Mouse (Mus musculus): ENCODE results near the gene Fuz. TPM values are rescaled to one million over a fixed set of nuclear protein-coding genes. Genes with fewer than 3 reads are reported as not detected.

Gene Fuz
- polyA plus RNA-seq, 1 experiment from 2014 or later, result 13.2 TPM

- H3K4me1 ChIP-seq (ENCODE audit: control insufficient read depth, insufficient read depth, low read length), result peaks cover 4% of the 10 kb centered on the region; the same call in 1 of the 2 replicates
- H3K4me3 ChIP-seq (ENCODE audit: low read depth, low read length), result no peak overlapping the region
- H3K4me2 ChIP-seq (ENCODE audit: low read depth, low read length), result no peak overlapping the region
- no peak overlapping the region for H3K9ac ChIP-seq (replicated peaks; ENCODE audit: low read length)
- no peaks in the 10 kb centered on the region for H3K9me3 ChIP-seq (replicated peaks; ENCODE audit: control insufficient read depth, low read length)
- H3K36me3 ChIP-seq (replicated peaks; ENCODE audit: control insufficient read depth, insufficient read depth, low read depth, low read length), result no peaks in the 10 kb centered on the region; the same call in 1 of the 2 replicates
- H3K27ac ChIP-seq (replicated peaks; ENCODE audit: low read depth, low read length), result no peak overlapping the region
- ATAC-seq (replicated peaks; ENCODE audit: insufficient number of reproducible peaks, low FRiP score, low TSS enrichment, low read depth) (no peak), DNase-seq (ENCODE audit: low spot score) (no peak)
- WGBS, result 83% methylated on average over 3 of the region's 3 CpGs
- H3K27me3 ChIP-seq (ENCODE audit: control insufficient read depth, insufficient read depth, low read length), result no peaks in the 10 kb centered on the region
Observed at GRCm38 (mm10) chr7:44894175-44894574, 1.7 kb upstream of the Fuz start.

DNA sequence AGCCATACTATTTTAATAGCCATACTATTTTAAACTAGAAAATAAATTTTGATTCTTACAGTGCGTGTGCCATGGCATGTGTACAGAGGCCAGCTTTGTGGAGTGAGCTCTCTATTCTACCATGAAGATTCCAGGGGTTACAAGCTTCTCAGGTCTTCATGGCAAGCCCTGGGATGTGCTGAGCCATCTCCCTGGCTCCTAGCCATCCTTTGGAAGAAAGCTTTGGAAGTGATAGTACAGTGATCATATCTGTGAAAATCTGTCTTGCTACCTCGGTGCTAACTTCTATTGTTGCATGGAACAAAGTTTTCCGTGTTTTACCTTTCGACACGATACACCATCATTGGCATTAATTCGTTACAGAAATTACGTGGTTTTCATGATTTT, 680 bp upstream of the Fuz start:
- Histone ChIP-seq H3K4me2 (ENCODE audit: low read depth, low read length) (peak overlapping the region; percentile 8; the same call in 1 of the 2 replicates), H3K27me3 (ENCODE audit: control insufficient read depth, insufficient read depth, low read length) (no peaks in the 10 kb centered on the region), H3K36me3 (replicated peaks; ENCODE audit: control insufficient read depth, insufficient read depth, low read depth, low read length) (no peaks in the 10 kb centered on the region; the same call in 1 of the 2 replicates), H3K27ac (replicated peaks; ENCODE audit: low read depth, low read length) (no peak overlapping the region), H3K4me3 (ENCODE audit: low read depth, low read length) (no peak overlapping the region), H3K9ac (replicated peaks; ENCODE audit: low read length) (no peak overlapping the region), H3K9me3 (replicated peaks; ENCODE audit: control insufficient read depth, low read length) (no peaks in the 10 kb centered on the region), H3K4me1 (ENCODE audit: control insufficient read depth, insufficient read depth, low read length) (peaks cover 4% of the 10 kb centered on the region; the same call in 1 of the 2 replicates)
- ATAC-seq (replicated peaks; ENCODE audit: insufficient number of reproducible peaks, low FRiP score, low TSS enrichment, low read depth) (no peak), DNase-seq (ENCODE audit: low spot score) (no peak)
- whole genome bisulfite sequencing, result 69% methylated on average over 7 of the region's 7 CpGs

DNA sequence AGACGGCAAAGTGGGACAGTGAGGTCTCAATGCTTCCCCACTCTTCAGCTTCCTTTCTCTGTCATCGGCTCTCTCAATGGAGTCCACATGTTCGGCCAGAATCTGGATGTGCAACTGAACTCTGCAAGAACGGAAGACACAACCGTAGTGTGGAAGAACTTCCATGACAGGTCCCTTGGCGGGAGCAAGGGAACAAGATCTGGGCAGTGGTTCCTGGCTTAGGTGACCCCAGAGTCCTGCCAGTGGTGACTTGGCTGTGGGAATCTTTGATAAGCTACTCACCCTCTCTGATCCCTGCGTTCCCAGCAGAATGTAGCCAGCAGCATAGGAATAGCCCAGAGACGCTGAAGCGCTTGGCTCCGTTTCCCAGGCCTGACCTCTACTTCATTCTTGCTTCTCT, 620 bp downstream of the Fuz start:
- Histone ChIP-seq H3K4me2 (ENCODE audit: low read depth, low read length) (peak overlapping the region; percentile 59), H3K9me3 (replicated peaks; ENCODE audit: control insufficient read depth, low read length) (no peaks in the 10 kb centered on the region), H3K36me3 (replicated peaks; ENCODE audit: control insufficient read depth, insufficient read depth, low read depth, low read length) (no peaks in the 10 kb centered on the region; the same call in 1 of the 2 replicates), H3K27ac (replicated peaks; ENCODE audit: low read depth, low read length) (0 out of 2 replicates have a peak overlapping the region, but pooled peaks have one; percentile 63), H3K4me1 (ENCODE audit: control insufficient read depth, insufficient read depth, low read length) (peaks cover 4% of the 10 kb centered on the region; the same call in 1 of the 2 replicates), H3K9ac (replicated peaks; ENCODE audit: low read length) (peak overlapping the region; percentile 72), H3K4me3 (ENCODE audit: low read depth, low read length) (peak overlapping the region; percentile 38), H3K27me3 (ENCODE audit: control insufficient read depth, insufficient read depth, low read length) (no peaks in the 10 kb centered on the region)
- DNase-seq (ENCODE audit: low spot score) (peak; percentile 17), ATAC-seq (replicated peaks; ENCODE audit: insufficient number of reproducible peaks, low FRiP score, low TSS enrichment, low read depth) (no peak)
- 37% methylated on average over 10 of the region's 10 CpGs for WGBS

DNA sequence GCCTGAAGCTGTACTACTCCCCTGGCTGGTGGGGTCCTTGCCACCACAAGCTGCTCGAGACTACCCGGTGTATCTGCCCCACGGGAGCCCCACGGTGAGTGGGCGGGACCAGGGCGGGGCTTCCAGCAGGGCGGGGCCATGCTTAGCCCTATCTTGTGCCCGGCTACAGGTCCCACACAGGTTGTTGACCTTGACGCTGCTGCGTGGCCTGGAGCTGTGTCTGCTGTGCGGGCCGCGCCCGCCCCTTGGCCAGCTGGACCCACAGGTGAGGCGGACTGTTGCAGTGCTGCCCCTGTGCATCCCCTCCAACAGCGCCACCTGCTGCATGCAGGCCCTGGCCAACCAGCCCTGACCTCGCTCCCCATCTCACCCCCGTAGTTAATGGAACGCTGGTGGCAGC, 2.7 kb downstream of the Fuz start:
- peaks cover 4% of the 10 kb centered on the region; the same call in 1 of the 2 replicates for H3K4me1 ChIP-seq (ENCODE audit: control insufficient read depth, insufficient read depth, low read length)
- H3K9me3 ChIP-seq (replicated peaks; ENCODE audit: control insufficient read depth, low read length), result no peaks in the 10 kb centered on the region
- DNase-seq (ENCODE audit: low spot score) (no peak), ATAC-seq (replicated peaks; ENCODE audit: insufficient number of reproducible peaks, low FRiP score, low TSS enrichment, low read depth) (no peak)
- no peaks in the 10 kb centered on the region for H3K27me3 ChIP-seq (ENCODE audit: control insufficient read depth, insufficient read depth, low read length)
- no peak overlapping the region; the same call in 1 of the 2 replicates for H3K9ac ChIP-seq (replicated peaks; ENCODE audit: low read length)
- no peak overlapping the region for H3K4me3 ChIP-seq (ENCODE audit: low read depth, low read length)
- peaks cover under 1% of the 10 kb centered on the region for H3K36me3 ChIP-seq (replicated peaks; ENCODE audit: control insufficient read depth, insufficient read depth, low read depth, low read length)
- 32% methylated on average over 19 of the region's 19 CpGs for WGBS
- H3K27ac ChIP-seq (replicated peaks; ENCODE audit: low read depth, low read length), result no peak overlapping the region
- H3K4me2 ChIP-seq (ENCODE audit: low read depth, low read length), result no peak overlapping the region

- DNase-seq (ENCODE audit: low spot score) (no peak), ATAC-seq (replicated peaks; ENCODE audit: insufficient number of reproducible peaks, low FRiP score, low TSS enrichment, low read depth) (no peak)
- H3K36me3 ChIP-seq (replicated peaks; ENCODE audit: control insufficient read depth, insufficient read depth, low read depth, low read length), result peaks cover 6% of the 10 kb centered on the region
- no peak overlapping the region for H3K4me3 ChIP-seq (ENCODE audit: low read depth, low read length)
- H3K9me3 ChIP-seq (replicated peaks; ENCODE audit: control insufficient read depth, low read length), result no peaks in the 10 kb centered on the region
- no peaks in the 10 kb centered on the region for H3K27me3 ChIP-seq (ENCODE audit: control insufficient read depth, insufficient read depth, low read length)
- peak overlapping the region; percentile 14; the same call in 1 of the 2 replicates for H3K9ac ChIP-seq (replicated peaks; ENCODE audit: low read length)
- no peak overlapping the region for H3K4me2 ChIP-seq (ENCODE audit: low read depth, low read length)
- H3K27ac ChIP-seq (replicated peaks; ENCODE audit: low read depth, low read length), result no peak overlapping the region
- WGBS, result 89% methylated on average over 11 of the region's 11 CpGs
- H3K4me1 ChIP-seq (ENCODE audit: control insufficient read depth, insufficient read depth, low read length), result peaks cover 4% of the 10 kb centered on the region; the same call in 1 of the 2 replicates
Observed at GRCm38 (mm10) chr7:44900632-44901031, 4.8 kb downstream of the Fuz start.

DNA sequence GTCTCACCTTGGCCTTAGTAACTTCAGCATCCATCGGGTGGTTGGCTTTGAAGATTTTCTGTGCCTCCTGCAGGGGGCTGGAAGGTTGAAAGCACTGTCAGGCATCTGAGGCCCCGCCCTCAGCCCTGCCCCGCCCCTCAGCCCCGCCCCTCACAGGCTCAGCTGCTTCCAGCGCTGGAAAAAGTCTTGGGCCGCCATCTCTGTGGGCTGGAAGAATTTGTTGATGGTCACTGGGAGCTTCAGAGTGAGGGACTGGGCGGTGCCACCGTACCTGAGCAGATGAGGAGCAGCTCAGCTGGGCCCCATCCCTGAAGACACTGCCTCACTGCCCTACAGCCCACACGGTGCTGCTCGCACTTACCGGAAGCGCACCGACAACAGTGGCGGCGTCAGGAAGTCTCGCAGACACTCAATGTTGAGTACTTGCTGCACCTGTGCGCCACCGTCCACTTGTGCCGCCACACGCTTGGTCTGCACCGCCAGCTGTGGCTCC, 5.4 kb downstream of the Fuz start:
- Histone ChIP-seq H3K4me3 (ENCODE audit: low read depth, low read length) (peak overlapping the region; percentile 13; the same call in 1 of the 2 replicates), H3K4me2 (ENCODE audit: low read depth, low read length) (peak overlapping the region; percentile 44), H3K27ac (replicated peaks; ENCODE audit: low read depth, low read length) (0 out of 2 replicates have a peak overlapping the region, but pooled peaks have one; percentile 20), H3K9me3 (replicated peaks; ENCODE audit: control insufficient read depth, low read length) (no peaks in the 10 kb centered on the region), H3K36me3 (replicated peaks; ENCODE audit: control insufficient read depth, insufficient read depth, low read depth, low read length) (peaks cover 6% of the 10 kb centered on the region), H3K27me3 (ENCODE audit: control insufficient read depth, insufficient read depth, low read length) (no peaks in the 10 kb centered on the region), H3K9ac (replicated peaks; ENCODE audit: low read length) (peak overlapping the region; percentile 37), H3K4me1 (ENCODE audit: control insufficient read depth, insufficient read depth, low read length) (peaks cover 4% of the 10 kb centered on the region; the same call in 1 of the 2 replicates)
- ATAC-seq (replicated peaks; ENCODE audit: insufficient number of reproducible peaks, low FRiP score, low TSS enrichment, low read depth) (peak; percentile 31; the same call in 1 of the 2 replicates), DNase-seq (ENCODE audit: low spot score) (peak; percentile 80)
- WGBS, result 10% methylated on average over 21 of the region's 21 CpGs

GRCm38 (mm10) chr7:44905430-44905829, 9.6 kb downstream of the Fuz start:
- no peak overlapping the region for H3K27ac ChIP-seq (replicated peaks; ENCODE audit: low read depth, low read length)
- H3K4me2 ChIP-seq (ENCODE audit: low read depth, low read length), result no peak overlapping the region
- no peak for ATAC-seq (replicated peaks; ENCODE audit: insufficient number of reproducible peaks, low FRiP score, low TSS enrichment, low read depth)
- H3K9me3 ChIP-seq (replicated peaks; ENCODE audit: control insufficient read depth, low read length), result no peaks in the 10 kb centered on the region
- DNase-seq (ENCODE audit: low spot score), result no peak
- H3K36me3 ChIP-seq (replicated peaks; ENCODE audit: control insufficient read depth, insufficient read depth, low read depth, low read length), result peaks cover 10% of the 10 kb centered on the region
- no peak overlapping the region for H3K4me3 ChIP-seq (ENCODE audit: low read depth, low read length)
- no peak overlapping the region for H3K9ac ChIP-seq (replicated peaks; ENCODE audit: low read length)
- H3K27me3 ChIP-seq (ENCODE audit: control insufficient read depth, insufficient read depth, low read length), result no peaks in the 10 kb centered on the region
- whole genome bisulfite sequencing, result 93% methylated on average over 20 of the region's 20 CpGs
- H3K4me1 ChIP-seq (ENCODE audit: control insufficient read depth, insufficient read depth, low read length), result no peaks in the 10 kb centered on the region

GRCm38 (mm10) chr7:44908706-44909476, 13.0 kb downstream of the Fuz start:
- 89% methylated on average over 15 of the region's 15 CpGs for WGBS
- no peak for ATAC-seq (replicated peaks; ENCODE audit: insufficient number of reproducible peaks, low FRiP score, low TSS enrichment, low read depth)

More at GRCm38 (mm10) chr7:44908706-44909476, 13.0 kb downstream of the Fuz start:
- no peaks in the 10 kb centered on the region for H3K27me3 ChIP-seq (ENCODE audit: control insufficient read depth, insufficient read depth, low read length)
- no peak for DNase-seq (ENCODE audit: low spot score)
- no peaks in the 10 kb centered on the region for H3K9me3 ChIP-seq (replicated peaks; ENCODE audit: control insufficient read depth, low read length)
- H3K4me2 ChIP-seq (ENCODE audit: low read depth, low read length), result no peak overlapping the region
- no peaks in the 10 kb centered on the region for H3K4me1 ChIP-seq (ENCODE audit: control insufficient read depth, insufficient read depth, low read length)
- H3K27ac ChIP-seq (replicated peaks; ENCODE audit: low read depth, low read length), result no peak overlapping the region
- peaks cover 7% of the 10 kb centered on the region for H3K36me3 ChIP-seq (replicated peaks; ENCODE audit: control insufficient read depth, insufficient read depth, low read depth, low read length)
- H3K9ac ChIP-seq (replicated peaks; ENCODE audit: low read length), result no peak overlapping the region
- H3K4me3 ChIP-seq (ENCODE audit: low read depth, low read length), result no peak overlapping the region

Measured in embryonic facial prominence, embryonic 11.5 days (tissue).